Mouse (Mus musculus): ENCODE results near the gene Cfap43. TPM values are rescaled to one million over a fixed set of nuclear protein-coding genes. Genes with fewer than 3 reads are reported as not detected.

Cfap43 gene
- total and polyA plus RNA-seq, 2 experiments, result not detected

DNA sequence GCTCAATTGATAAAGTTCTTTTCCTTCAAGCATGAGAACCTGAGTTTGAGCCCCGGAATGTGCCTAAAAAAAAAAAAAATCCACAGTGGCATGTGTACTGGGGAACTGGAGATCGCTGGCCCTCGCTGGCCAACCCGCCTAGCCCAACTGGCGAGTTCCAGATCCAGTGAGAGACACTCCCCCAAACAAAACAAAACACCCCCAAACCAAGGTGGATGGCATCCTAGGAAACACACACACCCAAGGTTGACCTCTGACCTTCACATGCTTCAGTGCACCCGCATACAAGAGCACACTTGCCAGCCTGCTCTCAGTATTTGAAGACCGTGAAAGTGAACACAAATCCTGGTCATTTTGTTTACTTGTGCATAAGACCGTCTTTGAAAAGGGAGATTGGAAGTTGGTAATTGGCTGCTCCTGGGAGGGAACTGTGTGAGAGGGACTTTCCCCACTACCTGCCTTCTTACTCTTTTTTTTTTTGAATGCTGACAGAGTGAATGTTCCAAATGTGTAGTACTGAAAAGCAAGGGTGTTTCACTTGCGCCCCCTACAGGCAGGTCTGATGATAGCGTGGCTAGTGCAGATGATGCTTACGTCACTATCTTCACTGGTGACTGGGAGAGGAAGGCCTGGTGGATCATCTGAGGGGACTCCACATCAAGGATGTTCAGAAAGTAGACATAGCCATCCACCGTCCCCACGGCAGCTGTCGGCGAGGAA is 123.9 kb downstream of the Cfap43 start:
- 56% methylated on average over 15 of the region's 15 CpGs for WGBS
- Histone ChIP-seq H3K4me1 (ENCODE audit: control insufficient read depth, insufficient read depth, low read length) (no peaks in the 10 kb centered on the region), H3K36me3 (ENCODE audit: control insufficient read depth, insufficient read depth, low read length) (no peaks in the 10 kb centered on the region), H3K79me2 (ENCODE audit: control insufficient read depth, insufficient read depth, low read length) (no peaks in the 10 kb centered on the region), H3K27me3 (ENCODE audit: control insufficient read depth, insufficient read depth, low read length) (no peaks in the 10 kb centered on the region), H3K4me3 (ENCODE audit: insufficient read depth, low read depth, low read length) (no peak overlapping the region), H3K27ac (replicated peaks; ENCODE audit: insufficient read depth, low read depth, low read length) (no peak overlapping the region), H3K9ac (ENCODE audit: low read depth, low read length) (no peak overlapping the region)
- peak; percentile 17 for DNase-seq (ENCODE audit: extremely low read depth, low read depth, low spot score)
- TF ChIP-seq CTCF (IDR thresholded peaks at IDR 0.05; ENCODE audit: low read depth, low read length), result peak; percentile 59; the same call in 1 of the 2 replicates
- no peak for TF ChIP-seq POLR2A (IDR thresholded peaks at IDR 0.05; ENCODE audit: extremely low read depth, insufficient read depth, low read length)

DNA sequence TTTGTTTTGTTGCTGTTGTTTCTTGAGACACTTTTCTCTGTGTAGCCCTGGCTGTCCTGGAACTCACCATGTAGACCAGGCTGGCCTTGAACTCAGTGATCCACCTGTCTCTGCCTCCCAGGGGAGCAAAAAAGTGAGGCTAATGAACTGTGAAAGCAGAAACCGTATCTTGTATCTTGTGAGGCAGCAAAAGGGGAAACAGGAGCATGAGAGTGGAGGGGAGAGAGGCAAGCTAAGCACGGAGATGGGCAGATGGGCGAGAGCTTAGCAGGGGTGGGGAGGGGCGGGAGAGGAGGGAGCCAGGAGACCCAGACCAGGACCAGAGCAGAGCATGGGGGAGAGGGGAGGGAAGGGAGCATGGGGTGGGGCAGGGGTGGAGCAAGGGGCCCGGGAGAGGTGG is 124.8 kb downstream of the Cfap43 start:
- Histone ChIP-seq H3K27ac (replicated peaks; ENCODE audit: insufficient read depth, low read depth, low read length) (no peak overlapping the region), H3K4me3 (ENCODE audit: insufficient read depth, low read depth, low read length) (no peak overlapping the region), H3K79me2 (ENCODE audit: control insufficient read depth, insufficient read depth, low read length) (no peaks in the 10 kb centered on the region), H3K4me1 (ENCODE audit: control insufficient read depth, insufficient read depth, low read length) (no peaks in the 10 kb centered on the region), H3K27me3 (ENCODE audit: control insufficient read depth, insufficient read depth, low read length) (no peaks in the 10 kb centered on the region), H3K36me3 (ENCODE audit: control insufficient read depth, insufficient read depth, low read length) (no peaks in the 10 kb centered on the region), H3K9ac (ENCODE audit: low read depth, low read length) (no peak overlapping the region)
- TF ChIP-seq CTCF (IDR thresholded peaks at IDR 0.05; ENCODE audit: low read depth, low read length) (no peak), POLR2A (IDR thresholded peaks at IDR 0.05; ENCODE audit: extremely low read depth, insufficient read depth, low read length) (no peak)
- 62% methylated on average over 5 of the region's 5 CpGs for WGBS
- DNase-seq (ENCODE audit: extremely low read depth, low read depth, low spot score), result no peak

DNA sequence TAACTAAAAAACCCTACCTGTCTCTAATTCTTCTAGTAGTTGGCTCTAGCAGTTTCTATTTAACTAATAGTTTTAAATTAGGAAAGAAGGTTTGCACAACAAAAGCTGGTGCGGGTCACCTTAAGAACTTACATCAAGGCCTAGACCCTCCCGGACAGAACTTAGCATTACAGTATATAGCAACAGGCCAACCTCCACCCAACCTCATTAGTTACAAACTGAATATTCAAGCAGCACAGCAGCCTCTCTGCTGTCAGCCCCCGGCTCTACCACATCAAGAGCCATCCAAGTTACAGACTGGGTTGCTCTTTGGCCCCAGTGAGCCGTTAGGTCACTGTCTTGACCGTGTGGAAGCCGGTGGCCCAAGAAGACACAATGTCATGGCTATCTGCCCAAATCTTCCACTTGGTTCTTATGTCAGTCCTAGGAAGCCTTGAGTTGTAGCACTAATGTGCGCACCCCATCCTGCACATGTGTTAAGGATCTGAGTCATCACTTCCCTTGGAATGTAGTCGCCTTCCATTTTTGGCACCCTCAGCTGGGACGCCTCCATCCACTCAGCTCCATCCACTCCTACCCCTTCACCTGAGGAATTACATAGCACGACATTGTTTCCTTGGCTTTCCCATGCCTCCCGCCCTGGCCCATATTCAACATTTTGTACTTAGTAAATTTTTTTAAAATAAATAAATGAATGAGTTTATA is 128.6 kb downstream of the Cfap43 start:
- no peak for DNase-seq (ENCODE audit: extremely low read depth, low read depth, low spot score)
- H3K27me3 ChIP-seq (ENCODE audit: control insufficient read depth, insufficient read depth, low read length), result no peaks in the 10 kb centered on the region

GRCm38 (mm10) chr19:47783898-47784297 is 135.2 kb downstream of the Cfap43 start:
- DNase-seq (ENCODE audit: extremely low read depth, low read depth, low spot score), result no peak
- Histone ChIP-seq H3K4me3 (ENCODE audit: insufficient read depth, low read depth, low read length) (no peak overlapping the region), H3K79me2 (ENCODE audit: control insufficient read depth, insufficient read depth, low read length) (no peaks in the 10 kb centered on the region), H3K36me3 (ENCODE audit: control insufficient read depth, insufficient read depth, low read length) (no peaks in the 10 kb centered on the region), H3K27ac (replicated peaks; ENCODE audit: insufficient read depth, low read depth, low read length) (no peak overlapping the region), H3K27me3 (ENCODE audit: control insufficient read depth, insufficient read depth, low read length) (no peaks in the 10 kb centered on the region), H3K9ac (ENCODE audit: low read depth, low read length) (no peak overlapping the region), H3K4me1 (ENCODE audit: control insufficient read depth, insufficient read depth, low read length) (no peaks in the 10 kb centered on the region)
- TF ChIP-seq POLR2A (IDR thresholded peaks at IDR 0.05; ENCODE audit: extremely low read depth, insufficient read depth, low read length) (no peak), CTCF (IDR thresholded peaks at IDR 0.05; ENCODE audit: low read depth, low read length) (no peak)
- WGBS, result 85% methylated on average over 6 of the region's 6 CpGs

More for the DNA sequence above, 128.6 kb downstream of the Cfap43 start:
- Histone ChIP-seq H3K9ac (ENCODE audit: low read depth, low read length) (no peak overlapping the region), H3K27ac (replicated peaks; ENCODE audit: insufficient read depth, low read depth, low read length) (no peak overlapping the region), H3K4me3 (ENCODE audit: insufficient read depth, low read depth, low read length) (no peak overlapping the region), H3K79me2 (ENCODE audit: control insufficient read depth, insufficient read depth, low read length) (no peaks in the 10 kb centered on the region), H3K36me3 (ENCODE audit: control insufficient read depth, insufficient read depth, low read length) (no peaks in the 10 kb centered on the region), H3K4me1 (ENCODE audit: control insufficient read depth, insufficient read depth, low read length) (no peaks in the 10 kb centered on the region)
- WGBS, result 88% methylated on average over 11 of the region's 11 CpGs
- TF ChIP-seq POLR2A (IDR thresholded peaks at IDR 0.05; ENCODE audit: extremely low read depth, insufficient read depth, low read length) (no peak), CTCF (IDR thresholded peaks at IDR 0.05; ENCODE audit: low read depth, low read length) (no peak)

DNA sequence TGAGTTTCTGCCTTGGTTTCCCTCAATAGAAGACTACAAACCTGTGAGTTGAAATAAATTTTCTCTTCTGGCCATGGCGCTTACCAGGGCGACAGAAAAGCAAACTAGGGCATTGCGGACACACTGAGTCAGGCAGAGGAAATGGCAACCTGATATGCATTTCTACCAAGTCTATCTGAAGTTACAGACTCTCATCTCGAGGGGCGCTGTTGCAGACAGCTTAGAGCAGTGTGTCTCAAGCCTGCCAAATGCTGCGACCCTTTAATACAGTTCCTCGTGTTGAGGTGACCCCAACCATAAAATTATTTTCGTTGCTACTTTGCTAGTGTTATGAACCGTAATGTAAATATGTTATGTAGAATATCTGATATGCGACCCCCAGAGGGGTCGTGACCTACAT is 138.1 kb downstream of the Cfap43 start:
- Histone ChIP-seq H3K9ac (ENCODE audit: low read depth, low read length) (no peak overlapping the region), H3K4me1 (ENCODE audit: control insufficient read depth, insufficient read depth, low read length) (no peaks in the 10 kb centered on the region), H3K79me2 (ENCODE audit: control insufficient read depth, insufficient read depth, low read length) (no peaks in the 10 kb centered on the region), H3K4me3 (ENCODE audit: insufficient read depth, low read depth, low read length) (no peak overlapping the region), H3K27me3 (ENCODE audit: control insufficient read depth, insufficient read depth, low read length) (no peaks in the 10 kb centered on the region), H3K36me3 (ENCODE audit: control insufficient read depth, insufficient read depth, low read length) (no peaks in the 10 kb centered on the region), H3K27ac (replicated peaks; ENCODE audit: insufficient read depth, low read depth, low read length) (no peak overlapping the region)
- WGBS, result 73% methylated on average over 11 of the region's 11 CpGs
- no peak for DNase-seq (ENCODE audit: extremely low read depth, low read depth, low spot score)
- no peak for TF ChIP-seq POLR2A (IDR thresholded peaks at IDR 0.05; ENCODE audit: extremely low read depth, insufficient read depth, low read length)
- TF ChIP-seq CTCF (IDR thresholded peaks at IDR 0.05; ENCODE audit: low read depth, low read length), result no peak

DNA sequence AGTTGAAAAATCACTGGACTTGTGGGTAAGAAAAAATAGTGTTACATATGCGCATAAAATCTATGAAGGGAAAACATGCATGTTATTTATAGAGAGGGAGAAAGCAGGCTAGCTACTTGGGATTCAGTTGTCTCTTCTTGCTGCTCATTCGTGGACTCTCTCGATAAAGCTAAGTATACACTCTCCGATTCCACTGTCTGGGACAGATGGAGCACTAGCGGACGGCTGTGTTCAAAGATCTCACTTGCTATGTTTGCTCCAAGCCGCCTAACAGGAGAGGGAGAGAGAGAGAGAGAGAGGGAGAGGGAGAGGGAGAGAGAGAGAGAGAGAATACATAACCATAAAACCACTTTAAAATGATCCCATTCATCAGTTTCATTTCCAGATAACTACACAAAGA is 138.9 kb downstream of the Cfap43 start:
- no peak overlapping the region for H3K27ac ChIP-seq (replicated peaks; ENCODE audit: insufficient read depth, low read depth, low read length)

More for the DNA sequence above, 138.9 kb downstream of the Cfap43 start:
- no peaks in the 10 kb centered on the region for H3K79me2 ChIP-seq (ENCODE audit: control insufficient read depth, insufficient read depth, low read length)
- H3K4me3 ChIP-seq (ENCODE audit: insufficient read depth, low read depth, low read length), result no peak overlapping the region
- H3K9ac ChIP-seq (ENCODE audit: low read depth, low read length), result no peak overlapping the region
- no peaks in the 10 kb centered on the region for H3K27me3 ChIP-seq (ENCODE audit: control insufficient read depth, insufficient read depth, low read length)
- TF ChIP-seq POLR2A (IDR thresholded peaks at IDR 0.05; ENCODE audit: extremely low read depth, insufficient read depth, low read length) (no peak), CTCF (IDR thresholded peaks at IDR 0.05; ENCODE audit: low read depth, low read length) (no peak)
- no peaks in the 10 kb centered on the region for H3K4me1 ChIP-seq (ENCODE audit: control insufficient read depth, insufficient read depth, low read length)
- WGBS, result 83% methylated on average over 7 of the region's 7 CpGs
- DNase-seq (ENCODE audit: extremely low read depth, low read depth, low spot score), result no peak
- H3K36me3 ChIP-seq (ENCODE audit: control insufficient read depth, insufficient read depth, low read length), result no peaks in the 10 kb centered on the region

Data from liver, adult 2 months (tissue).